Mouse (Mus musculus) megakaryocyte-erythroid progenitor cell, adult 5-6 weeks (primary cell): ENCODE results near the gene Fam126b. TPM values are rescaled to one million over a fixed set of nuclear protein-coding genes. Genes with fewer than 3 reads are reported as not detected.
"Not testable (repeated sequence)": the region's sequence is repeated elsewhere in the genome, so short reads cannot be mapped to it uniquely, and the experiment has no call there.

Source experiments
- ATAC-seq: replicated peaks from 2 replicates; pipeline ENCODE4 v1.8.0; 2016; ENCODE audit warnings: mild to moderate bottlenecking, inconsistent platforms; ENCODE audit not compliant: severe bottlenecking, poor library complexity, low FRiP score, low TSS enrichment
- total RNA-seq, 2 experiments: library from RNA; stranded (forward) in 1 of 2; stranded (reverse) in 1 of 2; fragments of 200-1000, 215-1000 nt in 1 of 2; fragments of >200 nt in 1 of 2; fragmentation: Nextera tagmentation in 1 of 2; gene quantifications; 2 replicates each; pipeline ENCODE4 v1.2.3; 2014 to 2017

Gene Fam126b
- 21.1 and 25.1 TPM in 2 replicates for total RNA-seq (2014; fragmentation: Nextera tagmentation)
- 11.3 and 17.8 TPM in 2 replicates for total RNA-seq (2017)

DNA sequence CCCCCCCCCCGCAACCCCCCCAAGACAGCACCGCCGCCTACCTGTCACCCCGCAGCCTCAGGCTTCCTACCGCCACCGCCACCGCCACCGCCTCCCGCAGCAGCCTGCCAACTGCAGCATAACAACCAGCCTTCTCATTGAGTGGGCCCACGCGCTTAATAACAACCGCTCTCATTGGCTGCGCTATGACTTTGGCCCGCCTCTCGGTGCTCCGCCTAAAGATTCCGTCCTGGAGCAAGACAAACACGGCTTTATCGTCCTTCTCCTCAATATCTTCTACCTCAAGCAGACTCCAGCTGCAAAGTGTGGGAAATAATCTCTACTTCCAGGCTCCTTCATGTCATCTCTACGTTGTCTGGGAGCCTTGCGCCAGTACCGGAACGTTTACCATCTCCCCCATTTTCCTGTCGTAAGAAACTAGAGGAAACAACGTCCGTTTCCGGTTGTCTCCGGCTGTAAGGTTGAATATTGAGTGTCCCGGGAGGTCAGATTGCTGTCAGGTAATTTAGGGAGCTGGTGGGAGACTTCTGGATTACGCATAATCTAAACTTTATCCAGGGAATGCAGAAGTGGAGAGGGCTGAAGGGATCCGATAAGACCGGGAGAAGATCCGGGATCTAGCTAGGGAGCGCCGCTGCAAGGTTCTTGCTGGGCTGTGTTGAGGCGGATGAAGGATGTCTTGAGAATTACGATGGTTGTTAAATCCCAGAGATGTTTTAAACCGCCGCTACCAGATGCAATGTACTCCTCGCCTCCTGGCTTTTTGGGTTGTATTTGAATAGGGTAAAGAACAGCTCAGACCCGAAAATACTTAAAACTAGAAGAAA lies at the start of gene Fam126b, which contains the start of gene Ndufb3:
Gene Fam126b (minus strand): TSS at position 153 of the 827 bp plus-strand sequence.
Gene Ndufb3 (plus strand): TSS at position 214 of the 827 bp plus-strand sequence.
- peak; percentile 100 for ATAC-seq

- not testable (repeated sequence) for ATAC-seq
These were observed 42.7 kb upstream of the Fam126b start for GRCm38 (mm10) chr1:58628847-58629246.

DNA sequence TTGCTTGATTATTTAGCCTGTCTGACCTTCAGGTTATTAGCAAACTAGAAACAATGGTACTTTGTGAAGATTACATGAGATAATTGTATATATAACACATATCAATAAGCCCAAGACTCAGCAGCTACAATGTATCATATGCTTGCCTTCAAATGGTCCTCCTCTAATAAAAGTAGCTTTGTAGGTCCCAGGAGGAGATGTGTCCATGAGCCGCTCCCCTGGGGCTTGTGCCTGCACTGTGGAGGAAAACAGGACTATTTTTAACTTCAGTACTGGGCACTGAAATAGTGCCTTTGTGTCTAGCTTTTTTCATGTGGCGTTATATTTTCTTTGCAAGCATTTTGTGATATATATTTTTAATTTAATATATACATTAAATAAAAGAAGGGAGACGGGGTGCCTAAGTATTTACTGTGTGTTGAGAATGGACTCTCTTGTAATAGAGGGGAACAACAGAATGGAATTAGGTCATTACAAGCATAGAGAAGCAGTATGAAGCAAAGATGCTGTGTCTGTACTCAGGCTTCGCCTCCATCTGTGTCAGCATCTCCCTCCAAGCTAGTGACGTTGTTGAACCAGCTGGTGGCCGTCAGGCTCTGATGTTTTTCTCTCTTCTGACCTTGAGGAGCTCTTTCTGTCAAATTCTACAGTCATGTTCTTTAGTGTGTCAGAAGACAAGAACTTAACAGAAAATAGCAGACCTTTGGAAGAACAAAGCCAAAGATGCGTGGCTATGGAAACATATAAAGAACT lies 36.0 kb upstream of the Fam126b start:
- ATAC-seq = no peak

DNA sequence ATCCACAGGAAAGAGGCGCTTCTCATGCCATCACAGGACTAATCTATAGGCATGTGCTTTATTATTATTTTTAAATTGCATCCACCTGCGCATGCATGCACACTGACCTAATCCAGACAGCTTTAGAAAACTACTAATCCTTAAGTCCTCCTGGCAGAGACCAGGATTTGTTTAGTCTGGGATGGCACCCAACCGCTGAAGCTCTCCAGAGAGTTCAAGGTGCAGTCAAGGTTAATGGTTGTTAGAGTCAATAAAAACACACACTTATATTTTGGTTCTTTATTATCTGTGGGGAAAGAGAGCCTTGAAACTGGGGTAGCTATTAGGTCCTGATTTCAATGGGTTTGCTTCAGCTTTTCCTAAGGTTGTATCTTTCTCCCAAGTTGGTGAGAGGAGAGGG lies 35.1 kb upstream of the Fam126b start:
- ATAC-seq = no peak

- ATAC-seq = no peak
These were observed 32.6 kb upstream of the Fam126b start for GRCm38 (mm10) chr1:58618766-58619165.

DNA sequence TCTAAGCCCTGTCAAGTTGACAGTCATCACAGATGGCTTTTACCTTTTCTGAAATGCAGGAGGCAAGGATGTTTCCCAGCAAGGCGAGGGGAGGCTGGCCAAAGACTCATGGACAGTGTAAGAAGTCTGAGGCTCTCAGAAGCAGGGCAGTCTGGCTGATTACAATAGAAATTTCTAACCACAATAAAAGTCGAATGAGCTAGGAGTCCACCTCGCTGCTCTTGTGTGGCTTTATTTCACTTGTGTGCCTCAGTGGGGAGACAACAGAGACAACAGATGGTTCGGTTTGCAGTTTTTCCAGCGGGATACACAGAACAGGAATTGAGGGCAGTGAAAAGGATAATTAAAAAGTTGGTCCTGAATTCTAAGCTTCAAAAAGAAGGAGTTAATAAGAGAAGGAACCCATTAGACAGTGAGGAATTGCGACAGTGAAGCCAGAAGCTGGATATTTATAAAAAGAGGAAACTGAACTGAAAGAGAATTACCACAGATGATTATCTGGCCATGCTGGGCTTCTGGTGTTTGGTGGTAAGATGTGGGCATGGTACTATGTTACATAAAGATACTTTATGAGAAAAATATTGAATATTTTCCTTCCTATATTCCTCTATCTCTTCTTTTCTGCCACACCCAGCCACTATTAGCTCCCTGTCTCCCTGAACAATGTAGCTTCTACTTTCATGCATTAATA lies 32.0 kb upstream of the Fam126b start:
- ATAC-seq = no peak

DNA sequence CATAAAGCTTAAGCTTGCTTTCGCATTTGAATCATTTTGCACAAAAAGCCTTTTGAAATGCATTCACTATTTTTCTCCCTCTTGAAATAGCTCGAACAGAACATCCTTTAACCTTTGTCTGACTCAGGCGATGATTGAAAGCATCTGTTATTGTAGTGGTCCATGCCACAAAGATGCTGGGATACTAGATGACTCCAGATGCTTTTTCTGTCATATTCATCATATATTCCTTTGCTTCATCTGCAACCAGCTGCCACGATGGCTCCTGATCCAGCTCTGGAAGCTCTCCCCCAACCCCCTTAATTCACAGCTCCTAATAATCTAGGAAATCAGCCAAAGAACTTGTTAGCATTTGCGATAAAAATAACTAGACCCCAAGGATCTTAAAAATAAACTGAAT lies 31.0 kb upstream of the Fam126b start:
- ATAC-seq = no peak

- ATAC-seq = no peak
These were observed 30.1 kb upstream of the Fam126b start for GRCm38 (mm10) chr1:58616176-58616575.

DNA sequence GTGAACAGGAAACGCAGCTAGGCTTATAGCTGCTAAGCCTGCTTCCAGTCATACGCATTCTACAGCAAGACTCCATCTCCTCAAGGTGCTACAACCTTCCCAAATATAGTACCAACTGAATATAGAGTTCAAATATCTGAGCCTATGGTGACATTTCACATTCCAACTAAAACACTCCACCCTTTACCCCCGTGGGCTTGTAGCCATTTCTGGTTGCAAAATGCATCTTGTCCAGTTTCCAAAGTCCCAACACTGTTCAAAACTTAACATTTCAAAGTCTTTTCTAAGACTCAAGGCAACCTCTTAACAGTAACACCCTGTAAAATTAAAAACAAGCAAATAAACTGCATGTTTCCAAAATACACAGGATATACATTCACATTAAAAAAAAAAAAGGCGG lies 29.0 kb upstream of the Fam126b start:
- ATAC-seq = no peak

DNA sequence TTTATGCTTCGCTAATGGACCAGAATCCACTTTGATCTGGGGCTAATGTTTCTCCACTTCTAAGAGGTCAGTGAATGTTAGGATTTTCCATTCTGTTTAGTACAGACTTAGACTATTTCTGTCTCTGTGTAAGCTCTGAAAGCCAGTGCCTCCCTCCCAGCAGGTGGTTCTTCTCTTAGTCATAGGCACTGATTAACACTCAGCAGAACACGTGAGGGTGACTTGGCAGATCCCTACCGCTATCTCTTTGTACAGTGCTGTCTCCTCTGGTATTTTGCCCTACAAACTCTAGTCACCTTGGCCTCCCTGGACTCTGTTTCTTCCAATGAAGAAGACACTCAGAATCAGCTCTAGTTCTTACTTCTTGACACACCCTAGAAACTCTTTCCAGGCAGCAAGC lies 28.3 kb upstream of the Fam126b start:
- no peak for ATAC-seq

DNA sequence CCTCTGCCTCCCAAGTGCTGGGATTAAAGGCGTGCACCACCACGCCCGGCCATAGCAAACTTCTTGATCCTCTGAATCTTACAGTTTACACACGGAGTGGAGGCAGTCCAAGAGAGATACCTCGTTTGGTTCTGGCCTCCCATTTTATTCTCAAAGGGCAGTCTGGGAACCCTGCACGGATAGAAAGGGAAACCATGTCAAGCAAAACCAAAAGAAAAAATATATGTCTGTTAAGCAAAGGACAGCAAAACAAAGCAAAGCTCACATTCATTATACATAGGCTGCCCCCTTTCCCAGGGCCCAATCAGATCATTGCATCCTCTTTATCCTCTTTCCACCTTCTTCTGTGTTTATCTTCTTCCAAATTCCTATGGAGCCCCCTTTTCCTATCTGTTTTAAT lies 27.7 kb upstream of the Fam126b start:
- no peak for ATAC-seq

DNA sequence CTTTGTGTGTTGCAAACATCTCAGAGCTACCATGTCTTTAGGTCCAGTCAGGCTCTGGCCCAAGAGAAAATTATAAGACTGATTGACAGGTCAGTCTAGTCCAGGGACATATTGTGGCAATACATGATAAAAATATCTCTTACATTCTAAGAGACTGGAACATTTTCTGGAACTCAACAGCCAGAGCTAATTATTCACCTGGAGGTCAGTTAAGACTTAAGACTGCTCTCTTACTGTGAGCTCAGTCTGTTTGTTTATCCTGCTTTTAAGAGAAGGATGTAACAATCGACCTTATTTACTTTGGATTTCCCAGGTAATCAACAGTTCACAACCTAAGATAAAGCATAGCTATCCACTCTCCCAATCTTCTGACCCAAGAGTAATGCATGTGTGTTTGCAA lies 24.5 kb upstream of the Fam126b start:
- ATAC-seq = no peak

DNA sequence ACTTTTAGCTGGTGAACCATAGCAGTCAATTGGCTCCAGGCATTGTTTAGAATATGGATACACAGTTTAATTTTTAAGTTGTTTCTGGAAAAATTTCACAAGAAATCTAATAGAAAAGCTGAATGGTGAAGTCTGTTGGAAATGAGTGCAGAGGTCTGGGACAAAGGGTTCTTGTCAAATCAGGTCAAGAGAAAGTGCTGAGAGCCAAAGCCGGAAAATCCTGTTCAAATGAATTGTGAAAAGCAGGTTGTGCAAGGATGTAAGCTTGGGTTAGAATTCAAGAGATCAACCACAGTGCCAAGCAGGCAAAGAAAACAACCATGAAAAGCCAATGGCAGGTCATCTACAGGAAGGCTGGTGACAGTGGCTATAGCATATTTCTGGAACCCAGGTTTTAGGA lies 24.0 kb upstream of the Fam126b start:
- ATAC-seq = no peak

DNA sequence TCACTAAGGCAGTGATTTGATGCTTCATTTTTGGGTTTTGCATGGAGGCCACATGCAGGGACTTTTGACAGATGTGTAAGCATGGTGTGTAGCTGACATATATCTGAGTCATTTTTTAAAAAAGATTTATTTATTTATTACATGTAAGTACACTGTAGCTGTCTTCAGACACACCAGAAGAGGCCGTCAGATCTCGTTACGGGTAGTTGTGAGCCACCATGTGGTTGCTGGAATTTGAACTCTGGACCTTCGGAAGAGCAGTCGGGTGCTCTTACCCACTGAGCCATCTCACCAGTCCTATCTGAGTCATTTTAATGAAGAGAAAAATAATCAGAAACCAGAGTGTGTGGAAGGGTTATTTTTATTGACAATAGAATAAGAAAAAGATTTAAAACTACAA lies 23.5 kb upstream of the Fam126b start:
- not testable (repeated sequence) for ATAC-seq

DNA sequence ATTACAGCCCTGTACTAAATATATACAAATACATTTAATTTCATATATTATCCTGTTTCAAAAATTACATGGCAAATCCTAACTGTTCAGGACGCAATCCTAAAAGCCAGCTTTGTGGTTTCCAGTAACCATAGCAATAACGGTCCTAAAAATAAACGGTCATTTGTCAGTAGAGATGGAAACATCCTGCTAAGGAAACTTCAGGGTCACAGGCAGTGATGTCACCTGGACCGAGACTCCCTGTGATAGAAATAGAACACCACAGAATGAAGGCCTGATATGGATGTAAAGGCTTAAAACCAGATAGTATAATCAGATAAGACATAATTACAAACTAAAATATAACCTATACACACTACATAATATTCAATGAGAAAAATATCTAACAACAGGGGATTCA lies 17.6 kb upstream of the Fam126b start:
- no peak for ATAC-seq

DNA sequence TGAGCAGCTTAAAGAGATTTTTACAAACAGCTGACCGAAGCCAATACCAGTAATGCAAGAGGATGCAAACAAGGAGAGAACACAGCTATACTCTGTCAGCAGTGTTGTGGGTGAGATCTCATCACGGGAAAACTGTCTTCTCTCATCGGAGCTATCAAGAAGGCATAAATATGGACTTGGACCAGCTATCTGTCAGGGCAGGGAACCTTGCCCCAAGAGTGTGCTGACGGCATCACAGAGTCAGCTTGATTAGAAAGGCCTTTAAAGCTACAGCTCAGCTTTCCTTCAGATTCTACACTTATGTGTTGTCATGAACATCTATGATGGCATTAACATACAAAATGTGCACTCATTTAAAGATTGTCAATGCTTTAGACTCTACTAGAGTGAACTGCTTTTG lies 16.6 kb upstream of the Fam126b start:
- ATAC-seq = no peak

GRCm38 (mm10) chr1:58587491-58587890 lies 1.4 kb upstream of the Fam126b start:
- ATAC-seq = no peak

DNA sequence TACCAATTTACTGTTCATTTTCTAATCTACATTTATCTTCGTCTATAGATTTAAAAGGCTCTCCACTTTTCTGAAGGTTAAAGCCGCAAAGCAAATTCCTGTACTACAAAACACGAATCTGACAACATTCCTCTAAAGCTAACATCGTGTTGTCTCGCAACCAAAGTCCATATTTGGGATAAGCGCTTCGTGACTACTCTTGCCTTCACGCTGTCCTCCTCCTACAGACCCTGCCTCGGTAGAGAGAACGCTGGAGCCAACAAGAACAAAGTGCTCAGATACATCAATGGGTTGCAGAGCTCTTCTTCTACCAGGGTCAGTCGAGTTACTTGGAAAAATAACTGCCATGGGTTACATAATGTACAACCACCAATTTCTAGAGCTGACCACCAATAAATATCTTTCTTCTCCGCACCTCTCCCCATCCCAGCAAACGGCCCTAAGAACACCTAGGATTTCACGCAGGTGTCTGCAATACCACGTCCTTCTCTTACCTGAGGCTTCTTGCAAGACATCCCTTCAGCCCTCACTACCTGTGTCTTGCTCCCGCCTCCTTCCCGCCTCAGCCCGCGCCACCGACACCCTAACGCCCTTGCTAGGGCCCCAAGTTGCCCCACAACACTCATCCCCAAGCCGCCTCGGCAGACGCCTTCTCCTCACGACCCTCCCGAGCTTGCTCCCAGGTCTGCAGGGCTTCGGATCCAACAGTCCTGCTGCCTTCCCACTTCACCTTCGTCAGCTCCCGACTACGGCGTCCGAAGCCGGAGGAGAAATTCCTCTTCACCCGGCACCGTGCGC lies 551 bp downstream of the Fam126b start:
- peak; percentile 38 for ATAC-seq

DNA sequence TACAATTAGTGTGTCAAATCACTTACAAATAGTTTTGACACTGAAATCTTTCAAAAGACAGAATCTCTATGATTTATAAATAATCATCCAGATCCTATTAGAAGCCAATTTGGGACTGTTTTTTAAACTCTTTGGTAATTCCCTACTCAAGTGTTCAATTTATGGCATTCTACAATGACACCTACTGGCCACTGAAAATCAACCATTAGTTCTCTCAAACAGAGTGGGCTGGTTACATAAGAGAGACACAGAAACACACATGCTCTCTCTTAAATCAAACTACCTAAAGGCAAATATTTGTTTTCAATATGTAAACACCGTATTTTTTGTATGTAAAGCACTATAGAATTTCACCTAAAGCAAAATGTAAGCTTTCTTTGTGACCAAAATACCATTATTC lies 1.9 kb downstream of the Fam126b start:
- no peak for ATAC-seq
